Mouse (Mus musculus): Measurements from ENCODE around the gene Rab33b.

GRCm38 (mm10) chr3:51534013-51534412 is 50.3 kb downstream of the Rab33b start:
- no peak for TF ChIP-seq EP300 (IDR thresholded peaks at IDR 0.05; ENCODE audit: low read depth)
- no peak for TF ChIP-seq CTCF (IDR thresholded peaks at IDR 0.05; ENCODE audit: low read depth)

Measured in liver, postnatal 0 days (tissue).